In genomic region chr5:149566957-149567356, GRCm38 (mm10) we compare ENCODE assay signal across 9 mouse cellular contexts. TPM values are rescaled to one million over a fixed set of nuclear protein-coding genes. Genes with fewer than 3 reads are reported as not detected.
DNase-seq lines count a peak whose midpoint lies in the region; ATAC-seq lines count a peak whose summit lies in the region.
"Had no signal": no experiment of that assay in that cellular context is flagged by ENCODE, and none has a peak within 500 bp of the region (broad histone marks: within the 10 kb centered on the region; RNA-seq: fewer than 3 reads in every experiment).

No protein-coding gene starts in this region.

- ATAC-seq in cerebellum, adult (ENCODE audit: insufficient number of reproducible peaks, low FRiP score, low TSS enrichment), result peak; percentile 61; the same call in 1 of the 2 replicates
- no peak for ATAC-seq in inflammation-experienced regulatory T-cells, adult 6 months

- intact Hi-C loops in left cerebral cortex, postnatal 4 days (cut with DNase I), result no loop called here

- DNase-seq in cerebellum, postnatal 4 days (ENCODE audit: low spot score in 2 of 2), result no peak
- DNase-seq in left cerebral cortex, adult 18-20 months (ENCODE audit: low spot score in 2 of 2), result peak; percentile 31 to 36
- no peak for DNase-seq in left cerebral cortex, postnatal 4 days
- peak; percentile 14 to 48 for DNase-seq in cerebellum, postnatal 36 days
- peak; percentile 61 for DNase-seq in lung, postnatal 14 days
- no peak for DNase-seq in thymus, adult 18-20 months

RNA-seq across cellular contexts. Expression of gene Wdr95, which starts 38.5 kb away (rescaled TPM):
- under 1 TPM; 0.14 to 0.35 TPM for total RNA-seq in left cerebral cortex, adult 18-20 months (2021)
- total RNA-seq in left cerebral cortex, postnatal 4 days (2021), result under 1 TPM in 1 of 2 experiments, not detected in 1; 0.85 TPM
- polyA plus RNA-seq in inflammation-experienced regulatory T-cells, adult 6 months (2017; shearing (Covaris generic)), result 1 to 10 TPM in 1 of 3 experiments, not detected in 2; 3.0 TPM
- total RNA-seq: adrenal gland, adult 18-20 months had no signal

Comparison
In these comparisons a context has a peak if more than half of its experiments do, and no peak if none do; other contexts are left out.
1. DNase-seq: peak in left cerebral cortex, adult 18-20 months (2 of 2), cerebellum, postnatal 36 days (2 of 2) and lung, postnatal 14 days (single experiment); none in cerebellum, postnatal 4 days (0 of 2), left cerebral cortex, postnatal 4 days (single experiment) and thymus, adult 18-20 months (0 of 2).